Mouse (Mus musculus) intestine, embryonic 14.5 days (tissue): Measurements from ENCODE around the gene Scn4b. TPM values are rescaled to one million over a fixed set of nuclear protein-coding genes. Genes with fewer than 3 reads are reported as not detected.

Experiments
- ATAC-seq: fragments of 200-750 bp; cut with Nextera tagmentation; replicated peaks from 2 replicates; pipeline ENCODE4 v1.8.0; 2017; ENCODE audit warnings: low read depth, moderate number of reproducible peaks, moderate TSS enrichment, moderate library complexity; ENCODE audit not compliant: low FRiP score, low TSS enrichment
- DNase-seq: peaks from one replicate; pipeline ENCODE4 v3.0.0-alpha.2; 2018; ENCODE audit warnings: low spot score
- H3K27ac ChIP-seq: fragments of 300-500 bp; sonication (generic); 2 replicates; pipeline ENCODE4 v1.5.1; 2014; ENCODE audit warnings: low read depth, mild to moderate bottlenecking, control low read depth
- H3K27me3 ChIP-seq: fragments of 300-500 bp; sonication (generic); replicated peaks from 2 replicates; pipeline ENCODE4 v1.6.1; 2014; ENCODE audit warnings: low read length, control low read depth; ENCODE audit not compliant: control insufficient read depth, insufficient read depth
- H3K36me3 ChIP-seq: fragments of 300-500 bp; sonication (generic); 2 replicates; pipeline ENCODE4 v1.6.1; 2014; ENCODE audit warnings: low read length, control low read depth; ENCODE audit not compliant: control insufficient read depth, insufficient read depth
- H3K4me1 ChIP-seq: fragments of 300-500 bp; sonication (generic); replicated peaks from 2 replicates; pipeline ENCODE4 v1.6.1; 2014; ENCODE audit warnings: low read length, control low read depth, mixed read lengths; ENCODE audit not compliant: control insufficient read depth, insufficient read depth
- H3K4me2 ChIP-seq: fragments of 300-500 bp; sonication (generic); 2 replicates; pipeline ENCODE4 v1.6.1; 2014; ENCODE audit warnings: low read length
- H3K4me3 ChIP-seq: fragments of 300-500 bp; sonication (generic); 2 replicates; pipeline ENCODE4 v1.5.1; 2014; ENCODE audit warnings: low read depth, low read length, control low read depth, mixed read lengths
- H3K9ac ChIP-seq: fragments of 300-500 bp; sonication (generic); 2 replicates; pipeline ENCODE4 v1.6.1; 2014; ENCODE audit warnings: mild to moderate bottlenecking, low read length
- H3K9me3 ChIP-seq: fragments of 300-500 bp; sonication (generic); 2 replicates; pipeline ENCODE4 v1.6.1; 2016; ENCODE audit warnings: low read length, control low read depth; ENCODE audit not compliant: control insufficient read depth
- WGBS: fragments of 180-500 bp; shearing (Covaris S2); extraction: QIAGEN DNeasy Blood & Tissue Kit; methylation state at CpG from one replicate; pipeline ENCODE4 v1.1.7; 2014; 5-methylcytosine and 5-hydroxymethylcytosine counted together
- polyA plus RNA-seq: library from polyadenylated mRNA; unstranded; fragments of >200 nt; fragmentation: Nextera tagmentation; extraction: Ambion mirVana; gene quantifications from 2 replicates; pipeline ENCODE4 v1.2.1, GENCODE M21; 2014

The Scn4b gene
- polyA plus RNA-seq, 1 experiment from 2014 or later: not detected

DNA sequence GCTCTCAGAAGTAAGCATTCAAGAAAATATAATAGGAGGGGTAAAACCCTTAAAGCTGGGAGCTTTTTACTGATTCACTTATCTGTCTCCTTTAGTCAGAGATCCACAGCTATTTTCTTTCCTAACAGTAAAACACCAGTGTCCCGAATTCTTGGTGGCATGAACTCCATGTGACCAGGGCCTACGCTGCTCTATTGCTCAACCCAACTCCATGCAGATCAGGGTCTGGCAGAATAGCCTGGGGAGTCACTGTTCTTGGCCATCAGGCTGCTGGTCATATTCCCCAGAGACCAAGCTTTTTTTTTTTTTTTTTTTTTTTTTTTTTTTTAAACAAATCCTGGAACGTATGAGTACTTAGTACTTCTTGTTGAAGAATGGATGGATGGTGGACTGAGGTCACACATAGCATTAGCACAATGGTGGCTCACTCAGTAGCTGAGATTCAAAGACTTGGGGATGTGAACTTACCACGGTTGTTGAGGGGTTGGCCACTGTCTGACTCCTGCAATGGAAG lies 51.5 kb downstream of the Scn4b start:
- Histone ChIP-seq H3K27ac (no peak overlapping the region), H3K36me3 (no peaks in the 10 kb centered on the region), H3K4me2 (no peak overlapping the region), H3K4me1 (no peaks in the 10 kb centered on the region), H3K9ac (no peak overlapping the region), H3K27me3 (no peaks in the 10 kb centered on the region), H3K4me3 (no peak overlapping the region), H3K9me3 (no peaks in the 10 kb centered on the region)
- DNase-seq (no peak), ATAC-seq (no peak)
- 93% methylated on average over 4 of the region's 4 CpGs for WGBS

- ATAC-seq (no peak), DNase-seq (no peak)
- Histone ChIP-seq H3K9me3 (no peaks in the 10 kb centered on the region), H3K36me3 (no peaks in the 10 kb centered on the region), H3K4me2 (no peak overlapping the region), H3K4me1 (no peaks in the 10 kb centered on the region), H3K27me3 (no peaks in the 10 kb centered on the region), H3K4me3 (no peak overlapping the region), H3K9ac (no peak overlapping the region), H3K27ac (no peak overlapping the region)
- 76% methylated on average over 4 of the region's 4 CpGs for WGBS
Measured at GRCm38 (mm10) chr9:45195468-45195867, 57.3 kb downstream of the Scn4b start.

DNA sequence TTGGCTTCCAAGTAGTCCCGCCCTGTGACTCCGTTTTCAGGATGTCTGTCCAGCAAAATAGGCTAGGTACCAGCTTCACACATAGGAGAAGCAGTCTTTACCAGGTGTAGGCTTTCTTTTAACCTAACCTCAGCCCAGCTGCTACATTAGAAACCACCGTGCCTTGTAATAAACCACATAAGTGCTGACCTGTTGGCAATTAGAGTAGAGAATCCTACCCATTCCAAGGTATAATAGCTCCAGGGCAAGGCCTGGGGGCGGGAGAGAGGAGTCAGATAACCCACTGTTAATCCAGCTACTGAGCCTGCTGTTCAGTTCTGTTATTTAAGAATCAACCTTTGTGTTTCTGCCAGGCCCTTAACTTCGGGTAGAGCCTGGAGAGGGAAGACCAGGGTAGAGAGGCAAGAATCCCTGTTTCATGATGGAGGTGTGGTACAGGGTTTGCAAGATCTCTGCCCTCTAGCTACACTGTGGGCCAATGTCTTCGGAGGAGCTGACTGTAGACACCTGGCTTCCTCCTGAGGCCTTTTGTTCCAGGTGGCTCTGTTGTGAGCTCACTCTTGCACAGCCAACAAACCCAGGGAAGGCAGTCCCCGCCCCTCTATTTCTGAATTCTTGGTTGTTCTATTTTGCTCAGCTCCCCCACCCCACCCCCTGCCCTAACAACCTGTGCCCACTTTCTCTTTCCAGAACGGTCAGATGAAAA lies 58.1 kb downstream of the Scn4b start:
- DNase-seq (no peak), ATAC-seq (no peak)
- Histone ChIP-seq H3K4me3 (no peak overlapping the region), H3K4me1 (no peaks in the 10 kb centered on the region), H3K27ac (no peak overlapping the region), H3K9me3 (no peaks in the 10 kb centered on the region), H3K9ac (no peak overlapping the region), H3K4me2 (no peak overlapping the region), H3K36me3 (no peaks in the 10 kb centered on the region), H3K27me3 (no peaks in the 10 kb centered on the region)
- WGBS: 75% methylated on average over 8 of the region's 8 CpGs

- H3K9me3 ChIP-seq: no peaks in the 10 kb centered on the region
- no peak overlapping the region for H3K27ac ChIP-seq
- no peaks in the 10 kb centered on the region for H3K27me3 ChIP-seq
- H3K36me3 ChIP-seq: no peaks in the 10 kb centered on the region
- H3K9ac ChIP-seq: no peak overlapping the region
- ATAC-seq (no peak), DNase-seq (no peak)
- no peak overlapping the region for H3K4me2 ChIP-seq
- no peaks in the 10 kb centered on the region for H3K4me1 ChIP-seq
- 82% methylated on average over 5 of the region's 5 CpGs for WGBS
- no peak overlapping the region for H3K4me3 ChIP-seq
Measured at GRCm38 (mm10) chr9:45197549-45197948, 59.4 kb downstream of the Scn4b start.

DNA sequence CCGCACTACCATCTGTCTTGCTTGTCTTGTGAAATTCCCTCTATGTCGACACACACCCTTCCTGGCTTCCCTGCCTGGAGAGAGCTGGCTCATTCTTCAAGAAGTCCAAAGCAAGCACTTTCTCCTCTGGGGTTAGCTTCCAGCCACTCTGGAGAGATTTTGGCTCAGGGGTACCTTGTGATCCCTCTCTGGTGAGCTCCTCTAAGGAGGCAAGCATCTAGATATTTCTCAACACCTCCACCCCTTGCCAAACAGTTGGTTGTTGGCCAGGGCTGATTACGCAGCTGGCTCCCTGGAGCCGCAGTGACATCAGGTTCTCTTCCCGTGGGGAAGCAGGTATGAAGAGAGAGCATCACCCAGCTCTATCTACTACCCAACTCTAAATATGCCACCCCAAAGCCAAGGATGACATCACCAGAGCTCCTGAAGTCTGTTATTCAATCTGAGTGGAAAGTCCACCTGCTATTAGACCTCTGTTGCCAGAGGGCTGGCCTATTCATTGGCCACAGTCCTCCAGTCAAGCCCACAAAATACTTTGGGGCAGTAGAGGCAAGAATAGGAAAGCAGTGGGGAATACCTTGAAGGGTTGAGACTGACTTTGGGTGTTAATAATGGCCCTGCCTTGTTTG lies 63.2 kb downstream of the Scn4b start:
- H3K9me3 ChIP-seq: no peaks in the 10 kb centered on the region
- no peaks in the 10 kb centered on the region for H3K4me1 ChIP-seq
- H3K27ac ChIP-seq: no peak overlapping the region
- WGBS: 81% methylated on average over 5 of the region's 5 CpGs
- H3K36me3 ChIP-seq: no peaks in the 10 kb centered on the region
- ATAC-seq: no peak
- no peak overlapping the region for H3K9ac ChIP-seq
- no peak for DNase-seq
- H3K27me3 ChIP-seq: no peaks in the 10 kb centered on the region
- H3K4me3 ChIP-seq: no peak overlapping the region
- H3K4me2 ChIP-seq: 0 out of 2 replicates have a peak overlapping the region, but pooled peaks have one; percentile 30

DNA sequence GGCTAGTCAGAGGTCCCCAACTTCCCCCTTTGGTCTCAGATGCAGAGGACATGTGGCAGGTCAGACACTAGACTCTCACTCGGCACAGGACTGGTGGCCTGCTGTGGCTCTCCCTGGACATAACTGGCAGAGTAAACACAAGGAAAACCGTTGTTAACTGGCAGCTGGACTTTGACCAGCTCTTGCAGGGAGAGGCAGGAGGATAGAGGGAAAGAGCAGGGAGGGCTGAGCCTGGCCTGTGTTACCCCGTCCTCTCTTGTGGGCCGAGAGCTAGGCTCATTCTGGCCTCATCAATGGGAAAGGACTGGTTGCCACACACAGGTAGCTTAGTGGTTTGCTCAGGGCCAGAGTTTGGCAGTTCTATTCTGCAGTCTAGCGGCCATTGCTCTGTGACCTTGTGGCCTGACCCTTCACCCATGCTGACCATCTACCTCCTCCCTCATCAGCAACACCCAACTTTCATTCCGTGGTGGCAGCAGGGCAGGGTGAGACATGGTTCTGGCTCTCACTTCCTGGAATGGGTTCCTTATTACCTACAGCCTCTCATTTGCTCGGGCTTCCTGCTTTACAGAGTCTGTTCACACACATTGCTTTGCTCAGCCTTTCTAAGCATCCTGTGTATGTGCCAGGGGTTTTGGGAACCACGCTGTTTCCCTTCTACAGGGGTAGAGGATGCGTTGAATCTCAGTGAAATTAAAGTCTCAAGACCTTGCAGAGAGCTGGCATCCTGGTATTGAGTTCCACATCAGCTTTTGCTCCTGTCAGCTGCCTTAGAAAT lies 64.0 kb downstream of the Scn4b start:
- peak overlapping the region; percentile 30 for H3K4me2 ChIP-seq

More for the DNA sequence above, 64.0 kb downstream of the Scn4b start:
- Histone ChIP-seq H3K27ac (no peak overlapping the region), H3K4me1 (no peaks in the 10 kb centered on the region), H3K9me3 (no peaks in the 10 kb centered on the region), H3K27me3 (no peaks in the 10 kb centered on the region), H3K36me3 (no peaks in the 10 kb centered on the region), H3K9ac (no peak overlapping the region), H3K4me3 (no peak overlapping the region)
- no peak; the same call in 1 of the 2 replicates for ATAC-seq
- 53% methylated on average over 9 of the region's 9 CpGs for WGBS
- DNase-seq: peak; percentile 59

Other genes with a start within 250 kb of the Scn4b start
- gene Atp5l, start 217.7 kb upstream of the Scn4b start, polyA plus RNA-seq: 722 and 905 TPM in 2 replicates
- gene Ube4a, start 172.8 kb upstream of the Scn4b start, polyA plus RNA-seq: 28.0 and 31.3 TPM in 2 replicates
- gene Cd3g, start 158.0 kb upstream of the Scn4b start, polyA plus RNA-seq: 0.35 and 0.55 TPM in 2 replicates
- gene Cd3d, start 156.6 kb upstream of the Scn4b start, polyA plus RNA-seq: not detected in 2 replicates
- 0.49 TPM in 1 of 2 replicates, not detected in the other for gene Cd3e, start 128.8 kb upstream of the Scn4b start, polyA plus RNA-seq
- gene Mpzl2, start 98.6 kb upstream of the Scn4b start, polyA plus RNA-seq: 26.7 and 27.0 TPM in 2 replicates
- 6.3 and 6.5 TPM in 2 replicates for gene Mpzl3, start 83.2 kb upstream of the Scn4b start, polyA plus RNA-seq
- 42.7 and 49.4 TPM in 2 replicates for gene Jaml, start 59.2 kb upstream of the Scn4b start, polyA plus RNA-seq
- 3.7 and 3.8 TPM in 2 replicates for gene Scn2b, start 20.6 kb upstream of the Scn4b start, polyA plus RNA-seq
- 0.22 TPM in 1 of 2 replicates, not detected in the other for gene BC049352, start 43.6 kb downstream of the Scn4b start, polyA plus RNA-seq
- gene Tmprss4, start 65.7 kb downstream of the Scn4b start, polyA plus RNA-seq: 22.3 and 23.2 TPM in 2 replicates
- gene Il10ra, start 130.8 kb downstream of the Scn4b start, polyA plus RNA-seq: 1.3 and 1.5 TPM in 2 replicates
- 0.48 and 0.80 TPM in 2 replicates for gene Tmprss13, start 180.7 kb downstream of the Scn4b start, polyA plus RNA-seq
- 67.3 and 76.0 TPM in 2 replicates for gene Fxyd6, start 231.8 kb downstream of the Scn4b start, polyA plus RNA-seq